Mouse (Mus musculus) small intestine, adult 2 months (tissue): ENCODE data around the gene Acvr1b.

ENCODE experiments used
- CTCF ChIP-seq: fragments of 200-500 bp; IDR thresholded peaks from 2 replicates; pipeline ENCODE4 v1.5.1; 2012; ENCODE audit warnings: low read depth, mild to moderate bottlenecking, control low read depth, inconsistent platforms, low read length, moderate library complexity, mixed read lengths; ENCODE audit not compliant: insufficient replicate concordance, insufficient read length; ENCODE audit errors: extremely low read depth
- POLR2A ChIP-seq: fragments of 200-500 bp; IDR thresholded peaks from 2 replicates; pipeline ENCODE4 v1.6.1; 2012; ENCODE audit warnings: low read depth, mild to moderate bottlenecking, control low read depth, inconsistent platforms, low read length, moderate library complexity

GRCm38 (mm10) chr15:101142672-101143071 lies 31.2 kb upstream of the Acvr1b start:
- TF ChIP-seq CTCF (no peak), POLR2A (no peak)
